Mouse (Mus musculus): ENCODE results near the gene Asb12.

DNA sequence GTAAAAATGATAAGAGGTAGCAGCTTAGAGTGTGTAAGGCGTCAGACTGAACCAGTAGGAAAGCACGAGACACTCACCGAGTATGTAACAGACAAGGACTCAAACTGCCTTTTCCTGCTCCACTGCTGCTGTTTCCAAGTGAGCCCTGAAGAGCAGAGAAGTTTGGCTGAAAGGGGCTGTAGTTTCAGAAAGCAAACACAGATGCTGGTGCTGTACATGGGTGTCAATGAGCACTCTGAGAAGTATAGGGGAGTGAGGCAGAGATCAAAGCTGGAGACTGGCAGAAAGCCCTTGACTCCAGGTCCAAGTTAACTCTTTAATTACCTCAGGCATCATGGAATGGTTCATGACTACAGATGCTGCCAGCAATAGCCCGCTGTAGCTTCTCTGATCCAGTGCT is 3.5 kb downstream of the Asb12 start:
- TF ChIP-seq CTCF (IDR thresholded peaks at IDR 0.05; ENCODE audit: low read depth) (no peak), EP300 (optimal IDR thresholded peaks at IDR 0.05) (no peak)
